Mouse (Mus musculus) adrenal gland, adult 8-10 months (tissue): ENCODE results near the gene Ifi202b. TPM values are rescaled to one million over a fixed set of nuclear protein-coding genes. Genes with fewer than 3 reads are reported as not detected.

Source experiments
- total RNA-seq, 4 experiments: library from RNA; stranded (reverse); gene quantifications; 2 replicates each; pipeline ENCODE4 v1.2.4; 2022

Ifi202b gene
- total RNA-seq, 4 experiments from 2014 or later = not detected

Other genes with a start within 250 kb of the Ifi202b start
- 1 to 10 TPM; 3.4 to 6.7 (median 4.5) TPM for gene Ifi207, start 241.0 kb downstream of the Ifi202b start, total RNA-seq
- gene Ifi204, start 215.8 kb downstream of the Ifi202b start, total RNA-seq = 1 to 10 TPM; 4.8 to 6.7 (median 5.6) TPM
- 1 to 10 TPM; 1.3 to 3.0 (median 1.6) TPM for gene Ifi211, start 69.7 kb downstream of the Ifi202b start, total RNA-seq
- gene Mndal, start 40.3 kb downstream of the Ifi202b start, total RNA-seq = 10 to 100 TPM; 10.5 to 23.6 (median 16.3) TPM
- 10 to 100 TPM in 3 of 4 experiments, 1 to 10 TPM in 1; 8.3 to 18.8 (median 14.0) TPM for gene Ifi203, start 40.1 kb downstream of the Ifi202b start, total RNA-seq
- gene Ifi205, start 49.1 kb upstream of the Ifi202b start, total RNA-seq = 1 to 10 TPM; 2.7 to 6.5 (median 4.3) TPM
- gene Olfr433, start 58.0 kb upstream of the Ifi202b start, total RNA-seq = not detected
- not detected for gene Olfr432, start 66.5 kb upstream of the Ifi202b start, total RNA-seq
- gene Olfr430, start 83.9 kb upstream of the Ifi202b start, total RNA-seq = not detected
- gene Olfr429, start 101.6 kb upstream of the Ifi202b start, total RNA-seq = not detected
- not detected for gene Olfr427, start 114.1 kb upstream of the Ifi202b start, total RNA-seq
- gene Olfr231, start 138.4 kb upstream of the Ifi202b start, total RNA-seq = not detected
- gene Olfr424, start 148.8 kb upstream of the Ifi202b start, total RNA-seq = not detected
- gene Olfr420, start 172.9 kb upstream of the Ifi202b start, total RNA-seq = not detected
- gene Spta1, start 190.0 kb upstream of the Ifi202b start, total RNA-seq = under 1 TPM; 0.15 to 0.25 (median 0.24) TPM